Mouse (Mus musculus) heart, postnatal 0 days (tissue): Measurements from ENCODE around the gene Amz2. TPM values are rescaled to one million over a fixed set of nuclear protein-coding genes. Genes with fewer than 3 reads are reported as not detected.

Source experiments
- ATAC-seq: fragments of 200-750 bp; cut with Nextera tagmentation; 2 replicates; pipeline ENCODE4 v1.8.0; 2017; ENCODE audit warnings: low read depth, moderate number of reproducible peaks, moderate library complexity; ENCODE audit not compliant: insufficient read depth
- DNase-seq: peaks from one replicate; pipeline ENCODE4 v3.0.0-alpha.2; 2016; ENCODE audit warnings: low spot score
- H3K27ac ChIP-seq: fragments of 300-500 bp; sonication (generic); 2 replicates; pipeline ENCODE4 v1.5.1; 2014; ENCODE audit warnings: low read depth, mild to moderate bottlenecking
- H3K27me3 ChIP-seq: fragments of 300-500 bp; sonication (generic); 2 replicates; pipeline ENCODE4 v1.6.1; 2014; ENCODE audit warnings: low read length, mixed read lengths; ENCODE audit not compliant: control insufficient read depth, insufficient read depth
- H3K36me3 ChIP-seq: fragments of 300-500 bp; sonication (generic); replicated peaks from 2 replicates; pipeline ENCODE4 v1.6.1; 2014; ENCODE audit warnings: low read length, mixed read lengths; ENCODE audit not compliant: control insufficient read depth, insufficient read depth
- H3K4me1 ChIP-seq: fragments of 300-500 bp; sonication (generic); 2 replicates; pipeline ENCODE4 v1.6.1; 2014; ENCODE audit warnings: antibody characterized with exemption; ENCODE audit not compliant: control insufficient read depth, insufficient read depth
- H3K4me2 ChIP-seq: fragments of 300-500 bp; sonication (generic); 2 replicates; pipeline ENCODE4 v1.6.1; 2014; ENCODE audit warnings: low read depth, mild to moderate bottlenecking, low read length, moderate library complexity
- H3K4me3 ChIP-seq: fragments of 300-500 bp; sonication (generic); 2 replicates; pipeline ENCODE4 v1.5.1; 2014; ENCODE audit warnings: low read depth, low read length
- H3K9ac ChIP-seq: fragments of 300-500 bp; sonication (generic); replicated peaks from 2 replicates; pipeline ENCODE4 v1.6.1; 2014; ENCODE audit warnings: low read depth, low read length, mixed read lengths
- H3K9me3 ChIP-seq: fragments of 300-500 bp; sonication (generic); replicated peaks from 2 replicates; pipeline ENCODE4 v1.6.1; 2016; ENCODE audit warnings: low read length; ENCODE audit not compliant: control insufficient read depth
- CTCF ChIP-seq: IDR thresholded peaks from 2 replicates; pipeline ENCODE4 v1.5.1; 2016; ENCODE audit warnings: antibody characterized with exemption, control low read depth, low read depth
- EP300 ChIP-seq: IDR thresholded peaks from 2 replicates; pipeline ENCODE4 v1.6.1; 2016; ENCODE audit warnings: antibody characterized with exemption, low read depth
- WGBS: fragments of 180-500 bp; shearing (Covaris S2); extraction: QIAGEN DNeasy Blood & Tissue Kit; methylation state at CpG from one replicate; pipeline ENCODE4 v1.1.7; 2014; 5-methylcytosine and 5-hydroxymethylcytosine counted together
- polyA plus RNA-seq: library from polyadenylated mRNA; unstranded; fragments of >200 nt; fragmentation: Nextera tagmentation; extraction: Ambion mirVana; gene quantifications from 2 replicates; pipeline ENCODE4 v1.2.1, GENCODE M21; 2015
- total RNA-seq: library from RNA; depleted of rRNA; stranded (reverse); fragments of >200 nt; gene quantifications from 2 replicates; pipeline ENCODE4 v1.2.3, GENCODE M21; 2014; ENCODE audit warnings: low replicate concordance

Gene Amz2
- total and polyA plus RNA-seq, 2 experiments from 2014 or later = 33.7 to 65.6 TPM

- TF ChIP-seq CTCF (no peak), EP300 (no peak)
- Histone ChIP-seq H3K4me3 (no peak overlapping the region), H3K4me2 (no peak overlapping the region), H3K9me3 (no peaks in the 10 kb centered on the region), H3K27me3 (no peaks in the 10 kb centered on the region), H3K27ac (no peak overlapping the region), H3K4me1 (0 out of 2 replicates have a peak, but pooled peaks cover 4% of the 10 kb centered on the region), H3K36me3 (peaks cover 7% of the 10 kb centered on the region), H3K9ac (no peak overlapping the region)
- WGBS = 61% methylated on average over 5 of the region's 5 CpGs
- ATAC-seq (no peak), DNase-seq (no peak)
Measured at GRCm38 (mm10) chr11:109442166-109442730, 16.5 kb downstream of the Amz2 start.

DNA sequence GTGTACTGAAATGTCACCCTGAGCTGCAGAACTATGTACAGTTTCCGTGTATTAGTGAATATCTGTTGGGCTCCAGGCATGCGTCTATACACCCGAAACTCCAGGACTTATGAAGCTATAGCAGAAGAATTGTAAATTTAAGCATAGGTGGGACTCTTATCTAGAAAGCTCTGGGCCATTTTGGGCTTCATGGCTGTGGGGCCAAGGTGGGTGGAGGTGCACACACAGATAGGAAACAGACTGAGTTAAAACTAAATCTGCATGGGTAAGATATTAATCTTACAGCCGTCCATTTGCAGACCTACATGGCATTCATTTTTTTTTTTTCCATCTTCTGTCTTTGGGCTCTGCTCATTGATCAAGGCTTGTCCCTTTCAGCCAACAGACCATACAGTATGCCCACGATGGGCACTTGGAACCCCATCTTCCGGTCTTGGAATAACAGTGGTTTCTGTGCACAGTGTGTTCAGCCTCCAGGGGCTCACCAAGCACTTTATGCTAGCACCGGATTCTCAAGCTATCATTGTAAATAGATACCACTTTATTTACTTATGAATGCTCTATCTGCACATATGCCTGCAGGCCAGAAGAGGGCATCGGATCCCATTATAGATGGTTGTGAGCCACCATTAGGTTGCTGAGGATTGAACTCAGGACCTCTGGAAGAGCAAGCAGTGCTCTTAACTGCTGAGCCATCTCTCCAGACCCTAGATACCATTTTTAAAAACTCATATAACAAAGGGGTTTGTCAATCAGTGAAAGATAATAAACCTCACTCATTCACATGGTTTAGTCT is 17.9 kb downstream of the Amz2 start:
- H3K27me3 ChIP-seq = no peaks in the 10 kb centered on the region
- no peak overlapping the region for H3K4me2 ChIP-seq
- no peaks in the 10 kb centered on the region for H3K36me3 ChIP-seq
- no peak overlapping the region for H3K4me3 ChIP-seq
- TF ChIP-seq EP300 (no peak), CTCF (no peak)
- 89% methylated on average over 8 of the region's 8 CpGs for WGBS
- DNase-seq = no peak
- no peaks in the 10 kb centered on the region for H3K9me3 ChIP-seq
- no peak for ATAC-seq
- H3K4me1 ChIP-seq = 0 out of 2 replicates have a peak, but pooled peaks cover 4% of the 10 kb centered on the region
- no peak overlapping the region for H3K27ac ChIP-seq
- no peak overlapping the region for H3K9ac ChIP-seq

- Histone ChIP-seq H3K4me1 (0 out of 2 replicates have a peak, but pooled peaks cover under 1% of the 10 kb centered on the region), H3K4me3 (no peak overlapping the region), H3K9ac (no peak overlapping the region), H3K4me2 (no peak overlapping the region), H3K27me3 (no peaks in the 10 kb centered on the region), H3K9me3 (no peaks in the 10 kb centered on the region), H3K36me3 (no peaks in the 10 kb centered on the region), H3K27ac (no peak overlapping the region)
- ATAC-seq (no peak), DNase-seq (no peak)
- 64% methylated on average over 7 of the region's 7 CpGs for WGBS
- peak; percentile 48 for TF ChIP-seq CTCF
- TF ChIP-seq EP300 = no peak
Measured at GRCm38 (mm10) chr11:109444600-109444999, 18.9 kb downstream of the Amz2 start.

DNA sequence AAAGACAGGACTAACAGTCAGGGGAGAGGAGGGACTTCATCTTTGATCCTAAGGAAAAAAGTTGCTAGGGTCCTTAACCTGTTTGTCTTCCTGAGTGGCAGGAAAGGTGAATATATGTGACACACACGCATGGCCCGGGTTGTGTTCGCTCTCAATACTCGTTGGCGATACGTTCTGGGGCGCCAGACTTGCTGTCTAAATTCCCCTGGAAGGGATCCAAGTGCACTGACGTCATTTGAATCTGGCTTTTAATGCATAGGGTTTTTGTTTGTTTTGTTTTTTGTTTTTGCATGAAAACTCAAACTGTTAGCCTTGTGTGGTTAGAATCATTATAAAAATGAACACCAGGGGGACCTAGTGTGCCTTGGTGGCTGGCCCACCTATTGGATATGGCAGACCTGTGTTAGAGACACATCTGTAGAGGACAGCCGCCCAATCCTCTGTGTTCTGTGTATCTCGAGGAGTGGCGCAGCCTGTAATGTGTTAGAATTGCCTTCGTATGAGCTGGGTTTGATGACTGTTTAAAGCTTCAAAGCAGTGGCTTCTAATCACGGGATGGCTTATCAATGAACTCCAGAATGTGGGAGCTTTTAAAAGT is 19.8 kb downstream of the Amz2 start:
- H3K4me1 ChIP-seq = no peaks in the 10 kb centered on the region
- ATAC-seq = peak; percentile 78
- peak; percentile 55 for DNase-seq
- H3K9ac ChIP-seq = no peak overlapping the region
- WGBS = 39% methylated on average over 13 of the region's 13 CpGs
- H3K27me3 ChIP-seq = no peaks in the 10 kb centered on the region
- TF ChIP-seq CTCF = peak; percentile 80
- TF ChIP-seq EP300 = no peak
- H3K9me3 ChIP-seq = no peaks in the 10 kb centered on the region
- H3K27ac ChIP-seq = no peak overlapping the region
- no peak overlapping the region for H3K4me3 ChIP-seq
- H3K4me2 ChIP-seq = no peak overlapping the region
- H3K36me3 ChIP-seq = no peaks in the 10 kb centered on the region

DNA sequence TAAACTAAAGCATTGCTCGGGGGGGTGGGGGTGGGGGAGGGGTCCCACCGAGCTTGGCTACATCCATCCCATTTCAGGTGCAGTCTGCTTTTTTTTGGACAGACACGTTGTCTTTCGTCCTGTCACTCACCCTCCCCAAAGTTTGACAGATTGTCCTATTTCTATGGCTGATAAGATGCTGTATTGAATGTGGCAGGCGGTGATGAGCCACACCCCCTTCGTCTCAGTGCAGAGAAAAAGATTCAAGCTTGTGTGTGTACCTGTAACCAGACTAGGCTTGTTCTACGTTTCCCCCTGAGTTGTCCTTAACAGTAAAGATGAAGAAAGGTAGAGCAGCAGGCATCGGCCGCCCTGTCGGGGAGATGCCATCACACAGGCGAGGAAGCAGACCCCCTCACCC is 25.4 kb downstream of the Amz2 start:
- DNase-seq = no peak
- Histone ChIP-seq H3K36me3 (peaks cover 32% of the 10 kb centered on the region), H3K9me3 (no peaks in the 10 kb centered on the region), H3K4me1 (no peaks in the 10 kb centered on the region), H3K27ac (no peak overlapping the region), H3K4me3 (no peak overlapping the region), H3K9ac (no peak overlapping the region), H3K4me2 (no peak overlapping the region), H3K27me3 (no peaks in the 10 kb centered on the region)
- ATAC-seq = no peak
- TF ChIP-seq EP300 = no peak
- TF ChIP-seq CTCF = no peak
- WGBS = 84% methylated on average over 11 of the region's 11 CpGs
